Mouse (Mus musculus) kidney, postnatal 0 days (tissue): Measurements from ENCODE around the gene Chd4. TPM values are rescaled to one million over a fixed set of nuclear protein-coding genes. Genes with fewer than 3 reads are reported as not detected.

Experiments
- ATAC-seq: fragments of 200-750 bp; cut with Nextera tagmentation; replicated peaks from 2 replicates; pipeline ENCODE4 v1.8.0; 2017; ENCODE audit warnings: low read depth, moderate number of reproducible peaks, moderate TSS enrichment, moderate library complexity; ENCODE audit not compliant: low FRiP score
- DNase-seq: peaks from one replicate; pipeline ENCODE4 v3.0.0-alpha.2; 2016; ENCODE audit warnings: low spot score
- H3K27ac ChIP-seq: fragments of 300-500 bp; sonication (generic); 2 replicates; pipeline ENCODE4 v1.5.1; 2014; ENCODE audit warnings: mild to moderate bottlenecking
- H3K27me3 ChIP-seq: fragments of 300-500 bp; sonication (generic); 2 replicates; pipeline ENCODE4 v1.6.1; 2014; ENCODE audit warnings: low read length, mixed read lengths; ENCODE audit not compliant: insufficient read depth
- H3K36me3 ChIP-seq: fragments of 300-500 bp; sonication (generic); 2 replicates; pipeline ENCODE4 v1.6.1; 2014; ENCODE audit warnings: low read length, mixed read lengths; ENCODE audit not compliant: insufficient read depth
- H3K4me1 ChIP-seq: fragments of 300-500 bp; sonication (generic); replicated peaks from 2 replicates; pipeline ENCODE4 v1.6.1; 2014; ENCODE audit warnings: antibody characterized with exemption, low read length, mixed read lengths; ENCODE audit not compliant: insufficient read depth
- H3K4me2 ChIP-seq: fragments of 300-500 bp; sonication (generic); 2 replicates; pipeline ENCODE4 v1.6.1; 2014; ENCODE audit warnings: mild to moderate bottlenecking, low read length, moderate library complexity, mixed read lengths
- H3K4me3 ChIP-seq: fragments of 300-500 bp; sonication (generic); replicated peaks from 2 replicates; pipeline ENCODE4 v1.5.1; 2014; ENCODE audit warnings: low read depth, low read length
- H3K9ac ChIP-seq: fragments of 300-500 bp; sonication (generic); 2 replicates; pipeline ENCODE4 v1.6.1; 2014; ENCODE audit warnings: low read depth, low read length
- H3K9me3 ChIP-seq: fragments of 300-500 bp; sonication (generic); replicated peaks from 2 replicates; pipeline ENCODE4 v1.6.1; 2016; ENCODE audit warnings: low read length, inconsistent platforms, mixed read lengths
- CTCF ChIP-seq: IDR thresholded peaks from 2 replicates; pipeline ENCODE4 v1.5.1; 2016; ENCODE audit warnings: antibody characterized with exemption, low read depth, mild to moderate bottlenecking, moderate library complexity
- WGBS: fragments of 180-500 bp; shearing (Covaris S2); extraction: QIAGEN DNeasy Blood & Tissue Kit; methylation state at CpG from one replicate; pipeline ENCODE4 v1.1.7; 2014; 5-methylcytosine and 5-hydroxymethylcytosine counted together
- polyA plus RNA-seq: library from polyadenylated mRNA; unstranded; fragments of >200 nt; fragmentation: Nextera tagmentation; extraction: Ambion mirVana; gene quantifications from 2 replicates; pipeline ENCODE4 v1.2.1, GENCODE M21; 2015

Gene Chd4
- polyA plus RNA-seq, 1 experiment from 2014 or later = 64.2 TPM

GRCm38 (mm10) chr6:125081797-125082560, 13.8 kb upstream of the Chd4 start:
- Histone ChIP-seq H3K4me1 (no peaks in the 10 kb centered on the region), H3K9ac (peak overlapping the region; percentile 41; the same call in 1 of the 2 replicates), H3K27ac (no peak overlapping the region; the same call in 1 of the 2 replicates), H3K27me3 (no peaks in the 10 kb centered on the region), H3K4me2 (peak overlapping the region; percentile 72), H3K9me3 (no peaks in the 10 kb centered on the region), H3K4me3 (peak overlapping the region; percentile 32), H3K36me3 (no peaks in the 10 kb centered on the region)
- ATAC-seq (peak; percentile 89), DNase-seq (peak; percentile 98)
- 24% methylated on average over 45 of the region's 45 CpGs for WGBS
- TF ChIP-seq CTCF = peak; percentile 97

GRCm38 (mm10) chr6:125082801-125083386, 12.9 kb upstream of the Chd4 start:
- Histone ChIP-seq H3K4me2 (no peak overlapping the region), H3K27ac (no peak overlapping the region), H3K4me1 (no peaks in the 10 kb centered on the region), H3K27me3 (no peaks in the 10 kb centered on the region), H3K36me3 (no peaks in the 10 kb centered on the region), H3K9ac (no peak overlapping the region), H3K9me3 (no peaks in the 10 kb centered on the region), H3K4me3 (no peak overlapping the region)
- WGBS = 82% methylated on average over 7 of the region's 7 CpGs
- DNase-seq (no peak), ATAC-seq (no peak)
- no peak for TF ChIP-seq CTCF

GRCm38 (mm10) chr6:125084424-125084823, 11.4 kb upstream of the Chd4 start:
- no peaks in the 10 kb centered on the region for H3K36me3 ChIP-seq
- no peak overlapping the region for H3K4me2 ChIP-seq
- 0 out of 2 replicates have a peak, but pooled peaks cover 2% of the 10 kb centered on the region for H3K4me1 ChIP-seq
- H3K4me3 ChIP-seq = no peak overlapping the region
- no peaks in the 10 kb centered on the region for H3K27me3 ChIP-seq
- TF ChIP-seq CTCF = peak; percentile 96
- no peak overlapping the region for H3K27ac ChIP-seq
- H3K9me3 ChIP-seq = no peaks in the 10 kb centered on the region
- no peak overlapping the region for H3K9ac ChIP-seq
- WGBS = 3% methylated on average over 4 of the region's 4 CpGs
- DNase-seq = peak; percentile 94
- 0 out of 2 replicates have a peak, but pooled peaks have one; percentile 2 for ATAC-seq

GRCm38 (mm10) chr6:125087937-125088336, 7.8 kb upstream of the Chd4 start:
- H3K4me2 ChIP-seq = no peak overlapping the region
- H3K27me3 ChIP-seq = no peaks in the 10 kb centered on the region
- no peak for DNase-seq
- peaks cover 17% of the 10 kb centered on the region for H3K4me1 ChIP-seq
- 74% methylated on average over 3 of the region's 3 CpGs for WGBS
- no peak for TF ChIP-seq CTCF
- ATAC-seq = no peak
- H3K27ac ChIP-seq = peak overlapping the region; percentile 92
- no peak overlapping the region for H3K9ac ChIP-seq
- H3K36me3 ChIP-seq = no peaks in the 10 kb centered on the region
- H3K9me3 ChIP-seq = no peaks in the 10 kb centered on the region
- no peak overlapping the region for H3K4me3 ChIP-seq

GRCm38 (mm10) chr6:125088561-125089321, 7.0 kb upstream of the Chd4 start:
- Histone ChIP-seq H3K4me2 (peak overlapping the region; percentile 49; the same call in 1 of the 2 replicates), H3K36me3 (no peaks in the 10 kb centered on the region), H3K9me3 (no peaks in the 10 kb centered on the region), H3K27ac (peak overlapping the region; percentile 92), H3K4me1 (peaks cover 17% of the 10 kb centered on the region), H3K9ac (0 out of 2 replicates have a peak overlapping the region, but pooled peaks have one; percentile 2), H3K4me3 (no peak overlapping the region), H3K27me3 (no peaks in the 10 kb centered on the region)
- ATAC-seq (peak; percentile 90), DNase-seq (peak; percentile 98)
- TF ChIP-seq CTCF = peak; percentile 48; the same call in 1 of the 2 replicates
- 1% methylated on average over 20 of the region's 20 CpGs for WGBS
